18 mouse cellular contexts compared by ENCODE assay signal in genomic region chr17:3690499-3691258, GRCm38 (mm10). TPM values are rescaled to one million over a fixed set of nuclear protein-coding genes. Genes with fewer than 3 reads are reported as not detected.
A peak's percentile ranks its signal among the peaks of the same experiment; 100 is the strongest.
DNase-seq lines count a peak whose midpoint lies in the region; ATAC-seq lines count a peak whose summit lies in the region.
"Had no signal": no experiment of that assay in that cellular context is flagged by ENCODE, and none has a peak within 500 bp of the region (broad histone marks: within the 10 kb centered on the region; RNA-seq: fewer than 3 reads in every experiment).

No protein-coding gene starts in this region.

- DNase-seq in midbrain, embryonic 11.5 days (ENCODE audit: low spot score, missing footprints) = no peak
- peak; percentile 65 for DNase-seq in forebrain, embryonic 11.5 days (ENCODE audit: low spot score)
- peak; percentile 4 for DNase-seq in heart, postnatal 25 days (ENCODE audit: low spot score)
- no peak for DNase-seq in urinary bladder, postnatal 36 days (ENCODE audit: low spot score in 2 of 2)
- no peak for DNase-seq in lung, adult 18-20 months
- DNase-seq: cerebellum, postnatal 10 days; kidney, adult 11 months had no signal

- H3K27me3 ChIP-seq in midbrain, embryonic 12.5 days = no peaks in the 10 kb centered on the region
- H3K27me3 ChIP-seq in midbrain, embryonic 11.5 days (ENCODE audit: control insufficient read depth, insufficient read depth, low read length) = no peaks in the 10 kb centered on the region
- no peaks in the 10 kb centered on the region for H3K27me3 ChIP-seq in forebrain, embryonic 11.5 days (ENCODE audit: control insufficient read depth, insufficient read depth, low read length)
- no peaks in the 10 kb centered on the region for H3K27me3 ChIP-seq in midbrain, embryonic 16.5 days (ENCODE audit: control insufficient read depth, insufficient read depth, low read depth, low read length)
- H3K27me3 ChIP-seq: CH12.LX; embryonic facial prominence, embryonic 15.5 days; lung, embryonic 15.5 days had no signal

- ATAC-seq in midbrain, embryonic 12.5 days (ENCODE audit: low FRiP score, low read depth) = peak; percentile 44; the same call in 1 of the 2 replicates
- no peak for ATAC-seq in midbrain, embryonic 11.5 days (ENCODE audit: low FRiP score)
- ATAC-seq in forebrain, embryonic 11.5 days (replicated peaks; ENCODE audit: low FRiP score) = peak; percentile 81
- no peak for ATAC-seq in midbrain, embryonic 16.5 days
- ATAC-seq: Patski had no signal

- no peak overlapping the region for H3K4me3 ChIP-seq in midbrain, embryonic 12.5 days
- no peak overlapping the region for H3K4me3 ChIP-seq in midbrain, embryonic 11.5 days (ENCODE audit: low read depth, low read length)
- H3K4me3 ChIP-seq in forebrain, embryonic 11.5 days (ENCODE audit: low read depth, low read length) = no peak overlapping the region
- no peak overlapping the region for H3K4me3 ChIP-seq in midbrain, embryonic 16.5 days (ENCODE audit: low read depth, low read length)
- H3K4me3 ChIP-seq: embryonic facial prominence, embryonic 15.5 days; left cerebral cortex, adult 2 months; lung, embryonic 15.5 days had no signal

- H3K36me3 ChIP-seq in midbrain, embryonic 12.5 days = no peaks in the 10 kb centered on the region
- no peaks in the 10 kb centered on the region for H3K36me3 ChIP-seq in midbrain, embryonic 11.5 days (ENCODE audit: control insufficient read depth, insufficient read depth, low read length)
- H3K36me3 ChIP-seq in forebrain, embryonic 11.5 days (ENCODE audit: control insufficient read depth, insufficient read depth, low read length) = no peaks in the 10 kb centered on the region
- H3K36me3 ChIP-seq in midbrain, embryonic 16.5 days (ENCODE audit: control insufficient read depth, insufficient read depth, low read length) = no peaks in the 10 kb centered on the region
- H3K36me3 ChIP-seq: embryonic facial prominence, embryonic 15.5 days; lung, embryonic 15.5 days had no signal

- H3K4me1 ChIP-seq in midbrain, embryonic 12.5 days = peaks cover 12% of the 10 kb centered on the region
- H3K4me1 ChIP-seq in midbrain, embryonic 11.5 days (ENCODE audit: control insufficient read depth, insufficient read depth, low read length) = no peaks in the 10 kb centered on the region
- no peaks in the 10 kb centered on the region for H3K4me1 ChIP-seq in forebrain, embryonic 11.5 days (replicated peaks; ENCODE audit: control insufficient read depth, insufficient read depth, low read length)
- peaks cover 4% of the 10 kb centered on the region for H3K4me1 ChIP-seq in midbrain, embryonic 16.5 days (ENCODE audit: control insufficient read depth, insufficient read depth, low read length)
- H3K4me1 ChIP-seq: embryonic facial prominence, embryonic 15.5 days; lung, embryonic 15.5 days had no signal

- H3K27ac ChIP-seq in midbrain, embryonic 12.5 days (replicated peaks) = no peak overlapping the region
- H3K27ac ChIP-seq in midbrain, embryonic 11.5 days (ENCODE audit: low read depth, low read length) = no peak overlapping the region
- peak overlapping the region; percentile 60 for H3K27ac ChIP-seq in forebrain, embryonic 11.5 days (ENCODE audit: low read depth, low read length)
- H3K27ac ChIP-seq in midbrain, embryonic 16.5 days (ENCODE audit: low read length) = peak overlapping the region; percentile 56; the same call in 1 of the 2 replicates
- H3K27ac ChIP-seq: embryonic facial prominence, embryonic 15.5 days; left cerebral cortex, adult 2 months; lung, embryonic 15.5 days had no signal

- H3K9me3 ChIP-seq in midbrain, embryonic 12.5 days = no peaks in the 10 kb centered on the region
- no peaks in the 10 kb centered on the region for H3K9me3 ChIP-seq in midbrain, embryonic 11.5 days (ENCODE audit: control insufficient read depth, low read length)
- H3K9me3 ChIP-seq in forebrain, embryonic 11.5 days (ENCODE audit: control insufficient read depth, low read length) = no peaks in the 10 kb centered on the region
- no peaks in the 10 kb centered on the region for H3K9me3 ChIP-seq in midbrain, embryonic 16.5 days (replicated peaks; ENCODE audit: control insufficient read depth, low read length, poor library complexity, severe bottlenecking)
- H3K9me3 ChIP-seq: embryonic facial prominence, embryonic 15.5 days; lung, embryonic 15.5 days had no signal

- no peak overlapping the region for H3K4me2 ChIP-seq in midbrain, embryonic 12.5 days (replicated peaks)
- no peak overlapping the region for H3K4me2 ChIP-seq in midbrain, embryonic 11.5 days
- no peak overlapping the region for H3K4me2 ChIP-seq in forebrain, embryonic 11.5 days (ENCODE audit: low read depth, low read length, severe bottlenecking)
- H3K4me2 ChIP-seq in midbrain, embryonic 16.5 days (ENCODE audit: low read length) = no peak overlapping the region
- H3K4me2 ChIP-seq: embryonic facial prominence, embryonic 15.5 days; lung, embryonic 15.5 days had no signal

- H3K9ac ChIP-seq in midbrain, embryonic 12.5 days (replicated peaks) = no peak overlapping the region
- H3K9ac ChIP-seq in midbrain, embryonic 11.5 days (ENCODE audit: low read length) = no peak overlapping the region
- H3K9ac ChIP-seq in forebrain, embryonic 11.5 days (ENCODE audit: low read length) = no peak overlapping the region
- no peak overlapping the region for H3K9ac ChIP-seq in midbrain, embryonic 16.5 days (ENCODE audit: low read depth, low read length)
- H3K9ac ChIP-seq: embryonic facial prominence, embryonic 15.5 days; lung, embryonic 15.5 days had no signal

- intact Hi-C loops in heart, postnatal 25 days (cut with DNase I) = no loop called here

- WGBS in midbrain, embryonic 12.5 days = 67% methylated on average over 8 of the region's 8 CpGs
- 79% methylated on average over 8 of the region's 8 CpGs for WGBS in midbrain, embryonic 11.5 days
- WGBS in forebrain, embryonic 11.5 days = 45% methylated on average over 8 of the region's 8 CpGs
- 48% methylated on average over 8 of the region's 8 CpGs for WGBS in midbrain, embryonic 16.5 days

RNA-seq across cellular contexts. Expression of gene Nox3, which starts 5.4 kb away (rescaled TPM):
- not detected in 2 replicates for polyA plus RNA-seq in midbrain, embryonic 12.5 days (2016; fragmentation: Nextera tagmentation; extraction: Ambion mirVana)
- not detected in 2 replicates for polyA plus RNA-seq in midbrain, embryonic 11.5 days (2014; fragmentation: Nextera tagmentation; extraction: Ambion mirVana)
- polyA plus RNA-seq in forebrain, embryonic 11.5 days (2014; fragmentation: Nextera tagmentation; extraction: Ambion mirVana) = not detected in 2 replicates
- total RNA-seq in heart, postnatal 25 days (2021) = not detected
- not detected in 2 replicates for polyA plus RNA-seq in midbrain, embryonic 16.5 days (2015; fragmentation: Nextera tagmentation; extraction: Ambion mirVana)
- total RNA-seq: adrenal gland, adult 18-20 months; CH12.LX had no signal
- polyA plus RNA-seq: embryonic facial prominence, embryonic 15.5 days; heart, embryonic 16.5 days; large intestine, adult 2 months; limb, embryonic 14.5 days; lung, embryonic 15.5 days; Patski had no signal

Comparison
In these comparisons a context has a peak if more than half of its experiments do, and no peak if none do; other contexts are left out.
1. ATAC-seq: peak in midbrain, embryonic 12.5 days (single experiment) and forebrain, embryonic 11.5 days (single experiment); none in midbrain, embryonic 11.5 days (single experiment) and midbrain, embryonic 16.5 days (single experiment).
2. H3K27ac ChIP-seq: peak in forebrain, embryonic 11.5 days (single experiment) and midbrain, embryonic 16.5 days (single experiment); none in midbrain, embryonic 12.5 days (single experiment) and midbrain, embryonic 11.5 days (single experiment).
3. DNase-seq: peak in forebrain, embryonic 11.5 days (single experiment) and heart, postnatal 25 days (single experiment); none in midbrain, embryonic 11.5 days (single experiment), urinary bladder, postnatal 36 days (0 of 2) and lung, adult 18-20 months (0 of 2).